Mouse (Mus musculus): ENCODE data around the gene Gm20736. TPM values are rescaled to one million over a fixed set of nuclear protein-coding genes. Genes with fewer than 3 reads are reported as not detected.
"Not testable (repeated sequence)": the region's sequence is repeated elsewhere in the genome, so short reads cannot be mapped to it uniquely, and the experiment has no call there.

Gm20736 gene
- not detected for total RNA-seq (2021)
- long read RNA-seq, experiment 1 = 0 reads
- long read RNA-seq, experiment 2 = 0 reads

DNA sequence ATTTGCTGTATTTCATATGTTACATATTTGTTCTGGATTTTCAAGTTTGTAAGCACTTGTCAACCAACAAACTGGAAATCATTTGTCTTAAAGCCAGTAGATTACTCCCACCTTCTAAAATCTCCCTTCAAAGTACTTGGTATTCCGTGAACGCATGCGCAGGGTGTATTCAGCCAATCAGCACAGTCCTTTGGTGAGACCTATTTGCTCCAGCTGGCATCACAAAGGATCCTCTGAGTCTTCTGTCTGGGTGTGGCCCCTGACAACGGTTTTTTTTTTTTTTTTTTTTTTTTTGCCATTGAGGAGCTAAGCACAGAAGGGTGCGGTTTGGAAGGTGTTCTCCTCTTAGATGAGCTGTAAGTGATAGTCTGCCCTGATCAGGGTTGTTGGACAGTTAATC lies at the start of gene Gm20736:
Gene Gm20736 (plus strand): TSS at position 301 of the 400 bp plus-strand sequence.
- not testable (repeated sequence) for DNase-seq

Other genes with a start within 250 kb of the Gm20736 start
- gene Gm20924, start 170.2 kb upstream of the Gm20736 start, total RNA-seq (2021) = not detected

All from gastrocnemius, postnatal 25 days (tissue).